Mouse (Mus musculus) kidney, embryonic 14.5 days (tissue): ENCODE data around the gene Gabrd. TPM values are rescaled to one million over a fixed set of nuclear protein-coding genes. Genes with fewer than 3 reads are reported as not detected.
"Not testable (repeated sequence)": the region's sequence is repeated elsewhere in the genome, so short reads cannot be mapped to it uniquely, and the experiment has no call there.

Experiments
- ATAC-seq: fragments of 200-750 bp; cut with Nextera tagmentation; 2 replicates; pipeline ENCODE4 v1.8.0; 2017; ENCODE audit warnings: moderate number of reproducible peaks, mild to moderate bottlenecking, moderate TSS enrichment, moderate library complexity; ENCODE audit not compliant: low FRiP score, low TSS enrichment
- H3K27ac ChIP-seq: fragments of 300-500 bp; sonication (generic); 2 replicates; pipeline ENCODE4 v1.5.1; 2014; ENCODE audit warnings: low read depth, mild to moderate bottlenecking, low read length, moderate library complexity, mixed read lengths
- H3K27me3 ChIP-seq: fragments of 300-500 bp; sonication (generic); 2 replicates; pipeline ENCODE4 v1.6.1; 2014; ENCODE audit warnings: mild to moderate bottlenecking, low read length; ENCODE audit not compliant: control insufficient read depth, insufficient read depth
- H3K36me3 ChIP-seq: fragments of 300-500 bp; sonication (generic); 2 replicates; pipeline ENCODE4 v1.6.1; 2014; ENCODE audit warnings: low read length, mixed read lengths; ENCODE audit not compliant: control insufficient read depth, insufficient read depth
- H3K4me1 ChIP-seq: fragments of 300-500 bp; sonication (generic); 2 replicates; pipeline ENCODE4 v1.6.1; 2014; ENCODE audit warnings: low read length, mixed read lengths; ENCODE audit not compliant: control insufficient read depth, insufficient read depth
- H3K4me2 ChIP-seq: fragments of 300-500 bp; sonication (generic); replicated peaks from 2 replicates; pipeline ENCODE4 v1.6.1; 2014; ENCODE audit warnings: low read depth, mild to moderate bottlenecking, low read length
- H3K4me3 ChIP-seq: fragments of 300-500 bp; sonication (generic); 2 replicates; pipeline ENCODE4 v1.5.1; 2014; ENCODE audit warnings: mild to moderate bottlenecking, low read length
- H3K9ac ChIP-seq: fragments of 300-500 bp; sonication (generic); 2 replicates; pipeline ENCODE4 v1.6.1; 2014; ENCODE audit warnings: low read depth, mild to moderate bottlenecking, low read length, moderate library complexity
- H3K9me3 ChIP-seq: fragments of 300-500 bp; sonication (generic); 2 replicates; pipeline ENCODE4 v1.6.1; 2016; ENCODE audit warnings: low read length; ENCODE audit not compliant: control insufficient read depth
- WGBS: fragments of 180-500 bp; shearing (Covaris S2); extraction: QIAGEN DNeasy Blood & Tissue Kit; methylation state at CpG from one replicate; pipeline ENCODE4 v1.1.7; 2014; 5-methylcytosine and 5-hydroxymethylcytosine counted together
- polyA plus RNA-seq: library from polyadenylated mRNA; unstranded; fragments of >200 nt; fragmentation: Nextera tagmentation; extraction: Ambion mirVana; gene quantifications from 2 replicates; pipeline ENCODE4 v1.2.1, GENCODE M21; 2014

The Gabrd gene
- polyA plus RNA-seq, result 0.07 TPM in 1 of 2 replicates, not detected in the other

- Histone ChIP-seq H3K4me1 (no peaks in the 10 kb centered on the region), H3K36me3 (no peaks in the 10 kb centered on the region), H3K27me3 (peaks cover 16% of the 10 kb centered on the region), H3K9me3 (no peaks in the 10 kb centered on the region), H3K27ac (no peak within 1 kb of the TSS), H3K9ac (no peak within 1 kb of the TSS), H3K4me3 (peak within 1 kb of the TSS; percentile 30), H3K4me2 (peak within 1 kb of the TSS; percentile 63)
- ATAC-seq, result peak; percentile 69
- WGBS, result under 1% methylated on average over 26 of the region's 57 CpGs
Observed at GRCm38 (mm10) chr4:155397511-155398221, at the start of gene Gabrd. Gene Gabrd, minus strand, starts transcription at chr4:155398112.

- Histone ChIP-seq H3K9ac (no peak overlapping the region), H3K27me3 (no peaks in the 10 kb centered on the region), H3K27ac (no peak overlapping the region), H3K36me3 (no peaks in the 10 kb centered on the region), H3K4me3 (no peak overlapping the region), H3K4me2 (no peak overlapping the region), H3K4me1 (no peaks in the 10 kb centered on the region), H3K9me3 (no peaks in the 10 kb centered on the region)
- no peak for ATAC-seq
- WGBS, result 75% methylated on average over 3 of the region's 3 CpGs
Observed at GRCm38 (mm10) chr4:155442808-155443207, 44.9 kb upstream of the Gabrd start.

- no peak overlapping the region for H3K4me2 ChIP-seq
- H3K27ac ChIP-seq, result no peak overlapping the region
- no peaks in the 10 kb centered on the region for H3K9me3 ChIP-seq
- no peaks in the 10 kb centered on the region for H3K4me1 ChIP-seq
- ATAC-seq, result no peak
- 71% methylated on average over 5 of the region's 5 CpGs for WGBS
- H3K36me3 ChIP-seq, result no peaks in the 10 kb centered on the region
- H3K4me3 ChIP-seq, result no peak overlapping the region
- no peak overlapping the region for H3K9ac ChIP-seq
- no peaks in the 10 kb centered on the region for H3K27me3 ChIP-seq
Observed at GRCm38 (mm10) chr4:155433993-155434392, 36.1 kb upstream of the Gabrd start.

DNA sequence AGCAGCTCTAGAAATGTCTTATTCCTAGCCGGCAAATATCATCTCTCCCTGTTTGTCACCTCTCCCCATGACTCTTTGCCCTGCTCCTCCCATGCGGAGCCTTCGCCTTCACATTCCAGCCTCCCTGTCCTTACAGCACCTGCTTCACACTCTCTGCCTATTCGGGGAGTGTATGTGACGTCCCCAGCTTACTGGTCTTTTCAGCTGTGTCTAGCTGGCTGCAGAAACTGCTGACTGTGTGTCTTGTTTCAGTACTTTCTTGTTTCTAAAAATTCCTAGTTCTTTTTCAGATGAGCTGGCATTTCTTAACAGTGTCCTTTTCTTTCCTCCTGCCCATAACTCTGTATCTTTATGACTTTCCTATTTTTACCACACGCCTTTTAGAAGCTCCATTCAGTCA, 34.4 kb upstream of the Gabrd start:
- Histone ChIP-seq H3K9me3 (no peaks in the 10 kb centered on the region), H3K27me3 (no peaks in the 10 kb centered on the region), H3K27ac (no peak overlapping the region), H3K4me3 (no peak overlapping the region), H3K36me3 (no peaks in the 10 kb centered on the region), H3K9ac (no peak overlapping the region), H3K4me2 (no peak overlapping the region), H3K4me1 (no peaks in the 10 kb centered on the region)
- 87% methylated on average over 6 of the region's 6 CpGs for WGBS
- no peak for ATAC-seq

DNA sequence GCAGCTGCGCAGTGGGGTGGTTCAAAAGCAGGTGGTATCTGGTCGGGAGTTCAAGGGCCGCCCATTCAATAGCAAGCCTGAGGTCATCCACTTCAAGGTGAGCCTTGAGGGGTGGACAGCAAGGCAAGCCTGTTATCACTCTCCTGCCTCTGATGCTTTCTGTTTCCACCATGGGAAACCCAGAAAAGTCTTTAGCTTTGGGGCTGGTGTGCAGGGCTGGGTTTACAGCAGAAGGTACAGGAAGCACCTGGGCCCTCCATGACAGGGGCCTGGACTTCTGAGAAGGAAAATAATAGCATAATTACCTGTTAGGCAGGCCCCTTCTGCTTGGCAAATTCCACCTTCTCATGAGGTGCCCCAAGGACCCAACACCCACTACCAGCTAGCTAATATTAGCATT, 31.3 kb upstream of the Gabrd start:
- Histone ChIP-seq H3K9ac (no peak overlapping the region), H3K36me3 (no peaks in the 10 kb centered on the region), H3K27ac (no peak overlapping the region), H3K4me3 (no peak overlapping the region), H3K27me3 (no peaks in the 10 kb centered on the region), H3K4me1 (no peaks in the 10 kb centered on the region), H3K9me3 (no peaks in the 10 kb centered on the region), H3K4me2 (no peak overlapping the region)
- 80% methylated on average over 3 of the region's 3 CpGs for WGBS
- ATAC-seq, result no peak

GRCm38 (mm10) chr4:155428442-155428841, 30.5 kb upstream of the Gabrd start:
- ATAC-seq, result no peak
- H3K36me3 ChIP-seq, result no peaks in the 10 kb centered on the region
- no peak overlapping the region for H3K4me3 ChIP-seq
- no peaks in the 10 kb centered on the region for H3K27me3 ChIP-seq
- no peaks in the 10 kb centered on the region for H3K9me3 ChIP-seq
- no peaks in the 10 kb centered on the region for H3K4me1 ChIP-seq
- no peak overlapping the region for H3K4me2 ChIP-seq
- no peak overlapping the region for H3K27ac ChIP-seq
- no peak overlapping the region for H3K9ac ChIP-seq

DNA sequence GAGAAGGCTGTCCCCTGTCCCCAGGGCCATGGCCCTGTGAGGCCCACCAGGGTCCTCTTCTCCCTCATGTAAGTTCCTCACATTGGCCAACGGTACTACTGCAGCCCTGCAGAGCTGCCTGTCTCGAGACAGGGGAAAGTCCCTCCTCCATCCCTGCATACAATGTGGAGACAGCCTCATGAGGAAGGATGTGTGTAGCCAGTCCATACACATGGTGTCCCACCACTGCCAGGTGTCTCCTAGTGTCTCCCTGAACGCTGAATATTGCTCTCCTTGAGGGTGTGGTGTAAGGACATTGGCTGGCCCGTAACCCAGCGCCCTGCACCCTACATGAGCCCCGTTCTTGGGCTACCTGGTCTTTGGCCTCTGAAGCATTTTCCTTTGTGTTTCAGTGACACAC, 28.4 kb upstream of the Gabrd start:
- Histone ChIP-seq H3K9me3 (no peaks in the 10 kb centered on the region), H3K27ac (no peak overlapping the region), H3K27me3 (no peaks in the 10 kb centered on the region), H3K4me1 (no peaks in the 10 kb centered on the region), H3K4me2 (no peak overlapping the region), H3K9ac (no peak overlapping the region), H3K4me3 (no peak overlapping the region), H3K36me3 (no peaks in the 10 kb centered on the region)
- no peak for ATAC-seq
- WGBS, result 77% methylated on average over 6 of the region's 6 CpGs

DNA sequence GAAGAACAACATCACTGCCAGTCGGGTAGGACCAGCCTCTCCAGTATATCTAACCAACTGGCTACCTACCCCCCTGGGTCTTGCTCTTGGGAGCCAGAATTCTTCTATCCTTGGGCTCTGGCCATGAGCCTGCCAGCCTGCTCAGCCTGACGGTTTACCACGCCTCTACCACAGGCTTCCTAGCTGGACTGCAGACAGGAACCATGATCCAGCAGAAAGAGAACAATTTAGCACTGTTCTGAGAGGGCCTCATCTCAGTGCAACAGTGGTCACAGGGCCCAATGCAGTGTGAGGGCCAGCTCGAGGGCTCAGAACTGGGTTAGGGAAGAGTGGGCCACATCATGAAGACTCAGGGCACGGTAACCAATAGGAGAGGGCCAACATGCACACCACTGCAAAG, 26.1 kb upstream of the Gabrd start:
- Histone ChIP-seq H3K4me1 (no peaks in the 10 kb centered on the region), H3K27ac (no peak overlapping the region), H3K9me3 (no peaks in the 10 kb centered on the region), H3K36me3 (no peaks in the 10 kb centered on the region), H3K9ac (no peak overlapping the region), H3K27me3 (no peaks in the 10 kb centered on the region), H3K4me3 (no peak overlapping the region), H3K4me2 (no peak overlapping the region)
- WGBS, result 84% methylated on average over 5 of the region's 5 CpGs
- ATAC-seq, result no peak

- WGBS, result 87% methylated on average over 21 of the region's 30 CpGs
- not testable (repeated sequence) for H3K9ac ChIP-seq, ATAC-seq, H3K36me3 ChIP-seq, H3K4me3 ChIP-seq, H3K4me2 ChIP-seq, H3K27ac ChIP-seq, H3K4me1 ChIP-seq, H3K9me3 ChIP-seq, H3K27me3 ChIP-seq
Observed at GRCm38 (mm10) chr4:155421412-155422370, 23.8 kb upstream of the Gabrd start.
